Mouse (Mus musculus): ENCODE data around the gene Pakap. TPM values are rescaled to one million over a fixed set of nuclear protein-coding genes. Genes with fewer than 3 reads are reported as not detected.
A peak's percentile ranks its signal among the peaks of the same experiment; 100 is the strongest.

The Pakap gene
- polyA plus RNA-seq, 1 experiment from 2014 or later: 25.4 TPM

DNA sequence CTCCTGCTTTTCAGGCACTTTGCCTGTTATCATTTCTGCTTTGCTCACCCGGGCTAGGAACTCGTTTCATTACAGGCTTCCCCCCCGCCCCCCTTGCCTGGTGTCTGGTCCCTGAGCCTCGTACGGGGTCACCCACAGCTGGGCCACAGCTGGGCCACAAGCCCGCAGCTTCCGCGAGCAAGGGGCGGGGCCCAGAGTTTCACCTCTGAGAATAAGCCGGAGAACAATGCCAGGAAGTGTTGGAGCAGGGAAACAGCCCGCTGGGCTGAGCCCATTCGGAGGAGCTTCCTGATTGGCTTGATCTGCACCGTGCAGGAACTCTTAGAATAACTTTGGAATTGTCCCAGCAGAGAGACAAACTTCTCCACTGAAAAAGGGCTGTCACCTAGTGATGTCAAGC lies 107.4 kb downstream of the Pakap start:
- DNase-seq (ENCODE audit: low spot score): peak; percentile 86
- Histone ChIP-seq H3K9ac (ENCODE audit: low read depth, low read length) (peak overlapping the region; percentile 52; the same call in 1 of the 2 replicates), H3K4me1 (ENCODE audit: control insufficient read depth, insufficient read depth, low read length) (peaks cover 22% of the 10 kb centered on the region), H3K9me3 (ENCODE audit: control insufficient read depth, low read length) (no peaks in the 10 kb centered on the region), H3K36me3 (ENCODE audit: control insufficient read depth, insufficient read depth, low read length) (no peaks in the 10 kb centered on the region), H3K27me3 (replicated peaks; ENCODE audit: control insufficient read depth, insufficient read depth, low read length) (no peaks in the 10 kb centered on the region), H3K4me3 (ENCODE audit: low read depth, low read length) (peak overlapping the region; percentile 17), H3K4me2 (ENCODE audit: low read depth, low read length) (peak overlapping the region; percentile 52), H3K27ac (replicated peaks; ENCODE audit: low read depth, low read length) (peak overlapping the region; percentile 54)
- ATAC-seq (ENCODE audit: low read depth): peak; percentile 77
- 5% methylated on average over 13 of the region's 13 CpGs for WGBS

DNA sequence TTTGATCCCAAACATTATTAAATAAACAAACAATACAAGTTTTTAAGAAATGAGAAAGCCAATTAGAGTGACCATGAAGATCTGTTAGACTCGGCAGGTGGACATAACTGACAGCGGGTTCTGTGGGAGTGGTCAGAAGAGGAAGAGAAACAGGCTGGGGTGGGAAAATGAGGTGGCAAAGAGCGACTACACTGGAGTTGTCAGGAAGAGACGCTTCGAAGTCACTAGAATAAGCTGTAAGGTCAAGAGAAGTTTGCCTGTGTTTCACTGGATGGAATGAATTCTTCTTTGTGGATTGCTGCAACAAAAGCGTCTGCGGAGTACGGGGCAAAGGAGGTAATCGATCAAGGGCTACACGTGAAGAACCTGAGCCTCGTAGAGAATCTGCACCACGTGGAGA lies 109.9 kb downstream of the Pakap start:
- Histone ChIP-seq H3K27ac (replicated peaks; ENCODE audit: low read depth, low read length) (no peak overlapping the region), H3K4me1 (ENCODE audit: control insufficient read depth, insufficient read depth, low read length) (peaks cover 22% of the 10 kb centered on the region), H3K9me3 (ENCODE audit: control insufficient read depth, low read length) (no peaks in the 10 kb centered on the region), H3K36me3 (ENCODE audit: control insufficient read depth, insufficient read depth, low read length) (no peaks in the 10 kb centered on the region), H3K4me3 (ENCODE audit: low read depth, low read length) (no peak overlapping the region), H3K4me2 (ENCODE audit: low read depth, low read length) (no peak overlapping the region), H3K27me3 (replicated peaks; ENCODE audit: control insufficient read depth, insufficient read depth, low read length) (no peaks in the 10 kb centered on the region), H3K9ac (ENCODE audit: low read depth, low read length) (no peak overlapping the region)
- no peak for DNase-seq (ENCODE audit: low spot score)
- ATAC-seq (ENCODE audit: low read depth): no peak
- WGBS: 84% methylated on average over 12 of the region's 12 CpGs

DNA sequence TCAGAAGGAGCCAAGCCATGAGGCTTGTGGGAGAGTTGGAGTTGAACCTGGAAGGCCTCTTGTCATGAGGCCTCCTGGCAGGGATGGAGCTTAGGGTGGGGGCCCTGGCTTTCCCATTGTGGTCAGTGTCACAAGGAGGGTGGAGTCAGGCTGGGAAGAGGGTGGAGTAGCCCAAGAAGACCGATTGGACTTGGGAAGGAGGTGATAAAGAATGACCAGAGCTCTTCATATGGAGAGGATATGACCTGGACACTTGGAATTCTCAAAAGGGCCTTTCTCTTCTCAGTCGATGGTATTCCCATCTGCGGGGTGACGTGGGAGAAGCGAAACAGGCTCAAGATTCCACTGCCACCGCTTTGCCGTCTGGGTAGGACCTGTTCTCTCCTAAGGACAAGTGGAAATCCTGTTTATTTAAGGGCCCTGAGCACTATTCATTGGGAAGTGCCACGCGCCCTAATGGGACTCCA lies 111.0 kb downstream of the Pakap start:
- H3K27ac ChIP-seq (replicated peaks; ENCODE audit: low read depth, low read length): no peak overlapping the region
- no peak for ATAC-seq (ENCODE audit: low read depth)
- H3K4me1 ChIP-seq (ENCODE audit: control insufficient read depth, insufficient read depth, low read length): peaks cover 15% of the 10 kb centered on the region
- DNase-seq (ENCODE audit: low spot score): no peak
- H3K4me3 ChIP-seq (ENCODE audit: low read depth, low read length): no peak overlapping the region
- 88% methylated on average over 9 of the region's 9 CpGs for WGBS
- H3K9ac ChIP-seq (ENCODE audit: low read depth, low read length): no peak overlapping the region
- H3K27me3 ChIP-seq (replicated peaks; ENCODE audit: control insufficient read depth, insufficient read depth, low read length): no peaks in the 10 kb centered on the region
- no peaks in the 10 kb centered on the region for H3K36me3 ChIP-seq (ENCODE audit: control insufficient read depth, insufficient read depth, low read length)
- no peak overlapping the region for H3K4me2 ChIP-seq (ENCODE audit: low read depth, low read length)
- H3K9me3 ChIP-seq (ENCODE audit: control insufficient read depth, low read length): no peaks in the 10 kb centered on the region

DNA sequence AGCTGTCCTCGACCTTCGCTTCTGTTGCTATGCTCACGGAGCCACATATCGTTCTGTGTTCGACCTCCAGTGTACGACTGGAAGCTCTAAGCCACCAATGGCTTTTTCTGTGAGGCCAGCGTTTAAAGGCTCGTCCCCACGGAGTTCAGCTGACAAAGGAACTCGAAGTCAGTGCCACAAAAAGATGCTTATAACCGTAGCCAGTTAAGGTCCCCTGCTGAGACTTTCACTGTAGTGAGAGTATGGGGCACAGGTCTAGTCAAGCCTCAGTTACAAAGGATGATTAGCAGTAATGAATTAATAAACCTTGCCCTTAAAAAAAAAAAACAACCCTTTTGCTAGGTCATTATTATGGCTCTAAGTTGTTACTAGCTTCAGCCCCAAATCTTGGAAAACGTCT lies 112.2 kb downstream of the Pakap start:
- Histone ChIP-seq H3K36me3 (ENCODE audit: control insufficient read depth, insufficient read depth, low read length) (no peaks in the 10 kb centered on the region), H3K4me1 (ENCODE audit: control insufficient read depth, insufficient read depth, low read length) (peaks cover 4% of the 10 kb centered on the region), H3K27ac (replicated peaks; ENCODE audit: low read depth, low read length) (no peak overlapping the region), H3K27me3 (replicated peaks; ENCODE audit: control insufficient read depth, insufficient read depth, low read length) (no peaks in the 10 kb centered on the region), H3K4me2 (ENCODE audit: low read depth, low read length) (no peak overlapping the region), H3K9ac (ENCODE audit: low read depth, low read length) (no peak overlapping the region), H3K4me3 (ENCODE audit: low read depth, low read length) (no peak overlapping the region), H3K9me3 (ENCODE audit: control insufficient read depth, low read length) (no peaks in the 10 kb centered on the region)
- 80% methylated on average over 12 of the region's 12 CpGs for WGBS
- ATAC-seq (ENCODE audit: low read depth) (no peak), DNase-seq (ENCODE audit: low spot score) (no peak)

DNA sequence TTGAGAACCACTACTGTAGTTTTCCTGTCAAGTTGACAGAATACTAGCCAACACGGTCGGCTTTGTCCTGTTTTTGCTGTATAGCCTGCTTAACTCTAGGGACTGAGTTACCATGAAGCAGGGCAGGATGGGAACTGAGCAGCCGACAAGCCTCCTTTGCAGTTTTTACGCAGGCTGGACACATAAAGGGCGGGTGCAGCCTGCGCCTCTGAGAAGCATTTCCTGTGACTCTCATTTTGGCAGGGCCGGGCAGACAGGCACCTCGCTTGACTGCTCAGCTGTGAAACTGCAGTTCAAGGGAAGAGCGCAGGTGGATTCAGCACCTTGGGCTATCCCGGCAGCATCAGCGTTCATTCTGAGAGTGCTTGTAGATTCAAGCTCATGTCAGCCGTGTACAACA lies 113.5 kb downstream of the Pakap start:
- Histone ChIP-seq H3K4me3 (ENCODE audit: low read depth, low read length) (no peak overlapping the region), H3K4me1 (ENCODE audit: control insufficient read depth, insufficient read depth, low read length) (no peaks in the 10 kb centered on the region; the same call in 1 of the 2 replicates), H3K36me3 (ENCODE audit: control insufficient read depth, insufficient read depth, low read length) (no peaks in the 10 kb centered on the region), H3K27ac (replicated peaks; ENCODE audit: low read depth, low read length) (no peak overlapping the region), H3K27me3 (replicated peaks; ENCODE audit: control insufficient read depth, insufficient read depth, low read length) (no peaks in the 10 kb centered on the region), H3K9ac (ENCODE audit: low read depth, low read length) (no peak overlapping the region), H3K4me2 (ENCODE audit: low read depth, low read length) (no peak overlapping the region), H3K9me3 (ENCODE audit: control insufficient read depth, low read length) (no peaks in the 10 kb centered on the region)
- WGBS: 66% methylated on average over 12 of the region's 12 CpGs
- ATAC-seq (ENCODE audit: low read depth) (no peak), DNase-seq (ENCODE audit: low spot score) (no peak)

DNA sequence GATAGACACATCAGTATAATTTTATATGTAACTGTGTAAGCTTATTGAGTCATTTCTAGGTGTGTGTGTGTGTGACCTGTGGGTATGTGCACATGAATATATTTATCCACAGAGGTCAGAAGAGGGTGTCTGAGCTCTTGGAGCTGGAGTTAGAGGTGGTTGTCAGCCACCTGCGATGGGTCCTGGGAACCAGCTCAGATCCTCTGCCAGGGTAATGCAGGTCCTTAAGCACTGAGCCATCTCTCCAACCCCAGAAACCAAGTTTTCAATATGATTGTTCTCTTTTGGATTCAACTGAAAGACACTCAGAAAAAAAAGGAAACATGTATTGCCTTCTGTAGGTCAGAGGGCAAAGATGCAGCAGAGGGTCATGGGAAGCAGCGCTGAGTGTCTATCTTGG lies 114.4 kb downstream of the Pakap start:
- H3K9me3 ChIP-seq (ENCODE audit: control insufficient read depth, low read length): no peaks in the 10 kb centered on the region
- H3K9ac ChIP-seq (ENCODE audit: low read depth, low read length): no peak overlapping the region
- no peak overlapping the region for H3K4me3 ChIP-seq (ENCODE audit: low read depth, low read length)
- H3K27ac ChIP-seq (replicated peaks; ENCODE audit: low read depth, low read length): no peak overlapping the region
- H3K27me3 ChIP-seq (replicated peaks; ENCODE audit: control insufficient read depth, insufficient read depth, low read length): no peaks in the 10 kb centered on the region
- DNase-seq (ENCODE audit: low spot score): no peak
- H3K4me2 ChIP-seq (ENCODE audit: low read depth, low read length): no peak overlapping the region
- H3K36me3 ChIP-seq (ENCODE audit: control insufficient read depth, insufficient read depth, low read length): no peaks in the 10 kb centered on the region
- WGBS: 93% methylated on average over 2 of the region's 2 CpGs
- no peak for ATAC-seq (ENCODE audit: low read depth)
- H3K4me1 ChIP-seq (ENCODE audit: control insufficient read depth, insufficient read depth, low read length): no peaks in the 10 kb centered on the region; the same call in 1 of the 2 replicates

DNA sequence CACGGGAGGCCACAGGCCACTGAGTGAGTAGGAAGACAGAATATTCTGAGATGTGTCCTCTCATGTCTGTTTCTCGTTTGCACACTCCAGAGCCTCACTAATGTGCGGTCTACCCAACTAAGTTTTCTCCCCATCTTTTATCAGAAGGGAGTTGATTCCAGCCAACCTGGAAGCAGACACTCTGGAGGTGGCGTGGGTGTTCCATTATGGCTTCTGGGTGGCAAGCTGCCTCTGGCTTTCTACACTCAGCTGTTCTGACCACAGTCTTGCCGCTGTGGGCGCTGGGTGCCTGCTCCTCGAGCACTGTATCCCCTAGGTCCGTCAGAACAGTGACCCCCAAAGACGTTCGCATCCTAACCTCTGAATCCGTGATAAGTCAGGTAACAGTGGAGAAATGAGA lies 115.0 kb downstream of the Pakap start:
- H3K27me3 ChIP-seq (replicated peaks; ENCODE audit: control insufficient read depth, insufficient read depth, low read length): no peaks in the 10 kb centered on the region
- H3K4me3 ChIP-seq (ENCODE audit: low read depth, low read length): no peak overlapping the region
- DNase-seq (ENCODE audit: low spot score) (no peak), ATAC-seq (ENCODE audit: low read depth) (no peak)
- no peaks in the 10 kb centered on the region; the same call in 1 of the 2 replicates for H3K4me1 ChIP-seq (ENCODE audit: control insufficient read depth, insufficient read depth, low read length)
- no peak overlapping the region for H3K27ac ChIP-seq (replicated peaks; ENCODE audit: low read depth, low read length)
- H3K36me3 ChIP-seq (ENCODE audit: control insufficient read depth, insufficient read depth, low read length): no peaks in the 10 kb centered on the region
- WGBS: 76% methylated on average over 11 of the region's 11 CpGs
- H3K9ac ChIP-seq (ENCODE audit: low read depth, low read length): no peak overlapping the region
- H3K9me3 ChIP-seq (ENCODE audit: control insufficient read depth, low read length): no peaks in the 10 kb centered on the region
- H3K4me2 ChIP-seq (ENCODE audit: low read depth, low read length): no peak overlapping the region

DNA sequence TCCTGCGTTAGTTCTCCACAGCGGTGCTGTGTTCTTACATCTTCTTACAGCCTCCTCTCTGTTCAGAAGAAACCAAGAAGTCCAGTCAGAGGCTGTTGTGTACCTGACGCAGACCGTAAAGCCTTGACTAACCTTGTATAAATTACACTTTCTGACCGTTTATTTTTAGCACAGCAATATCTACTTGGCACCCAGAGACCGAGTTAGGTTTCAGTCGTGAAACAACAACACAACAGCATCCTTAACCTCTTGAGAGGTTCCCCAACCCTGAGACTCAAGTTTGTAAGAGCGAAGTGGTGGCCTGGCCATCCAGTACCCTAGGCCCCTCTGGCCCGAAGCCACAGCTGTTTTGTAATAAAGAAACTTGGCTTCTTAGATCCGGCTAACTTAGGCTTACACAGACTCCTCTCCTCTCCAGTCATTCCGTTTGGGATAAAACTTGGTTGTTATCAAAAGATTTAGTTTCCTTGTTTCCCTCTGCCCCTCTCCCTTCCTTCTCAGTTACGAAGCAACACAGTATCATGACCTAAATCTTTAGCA lies 116.8 kb downstream of the Pakap start:
- Histone ChIP-seq H3K4me3 (ENCODE audit: low read depth, low read length) (no peak overlapping the region), H3K4me2 (ENCODE audit: low read depth, low read length) (no peak overlapping the region), H3K36me3 (ENCODE audit: control insufficient read depth, insufficient read depth, low read length) (peaks cover 5% of the 10 kb centered on the region), H3K4me1 (ENCODE audit: control insufficient read depth, insufficient read depth, low read length) (no peaks in the 10 kb centered on the region; the same call in 1 of the 2 replicates), H3K27ac (replicated peaks; ENCODE audit: low read depth, low read length) (no peak overlapping the region), H3K9me3 (ENCODE audit: control insufficient read depth, low read length) (no peaks in the 10 kb centered on the region), H3K9ac (ENCODE audit: low read depth, low read length) (no peak overlapping the region), H3K27me3 (replicated peaks; ENCODE audit: control insufficient read depth, insufficient read depth, low read length) (no peaks in the 10 kb centered on the region)
- DNase-seq (ENCODE audit: low spot score): no peak
- ATAC-seq (ENCODE audit: low read depth): no peak
- 59% methylated on average over 12 of the region's 12 CpGs for WGBS

DNA sequence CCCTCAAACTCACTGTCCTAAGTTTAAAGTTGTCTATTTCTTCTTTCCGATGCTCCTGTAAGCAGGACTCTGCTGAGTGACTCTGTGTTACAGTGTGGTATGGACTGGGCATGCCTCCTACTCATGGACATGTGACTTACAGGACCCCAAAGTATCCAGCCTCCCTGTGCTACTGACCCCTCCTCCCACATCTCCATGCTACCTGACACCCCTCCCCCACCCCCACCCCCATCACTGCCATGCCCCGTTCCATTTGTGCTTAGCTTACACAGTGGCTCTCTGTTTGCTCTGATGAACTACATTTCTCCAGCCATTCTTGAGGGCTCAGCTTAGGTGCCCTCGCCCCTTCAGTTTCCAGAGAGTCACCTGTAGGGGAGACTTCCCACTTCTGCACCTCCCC lies 118.8 kb downstream of the Pakap start:
- DNase-seq (ENCODE audit: low spot score): no peak
- peaks cover 10% of the 10 kb centered on the region for H3K36me3 ChIP-seq (ENCODE audit: control insufficient read depth, insufficient read depth, low read length)
- 71% methylated on average over 3 of the region's 3 CpGs for WGBS
- H3K4me3 ChIP-seq (ENCODE audit: low read depth, low read length): no peak overlapping the region
- no peaks in the 10 kb centered on the region for H3K9me3 ChIP-seq (ENCODE audit: control insufficient read depth, low read length)
- H3K9ac ChIP-seq (ENCODE audit: low read depth, low read length): no peak overlapping the region
- no peaks in the 10 kb centered on the region for H3K27me3 ChIP-seq (replicated peaks; ENCODE audit: control insufficient read depth, insufficient read depth, low read length)
- no peak overlapping the region for H3K4me2 ChIP-seq (ENCODE audit: low read depth, low read length)
- ATAC-seq (ENCODE audit: low read depth): no peak
- H3K27ac ChIP-seq (replicated peaks; ENCODE audit: low read depth, low read length): no peak overlapping the region
- no peaks in the 10 kb centered on the region; the same call in 1 of the 2 replicates for H3K4me1 ChIP-seq (ENCODE audit: control insufficient read depth, insufficient read depth, low read length)
